Mouse (Mus musculus) olfactory bulb, adult 2 months (tissue): Measurements from ENCODE around the gene Zfp513.

Experiments
- CTCF ChIP-seq: fragments of 200-500 bp; IDR thresholded peaks from 2 replicates; pipeline ENCODE4 v1.5.1; 2012; ENCODE audit warnings: low read depth, mild to moderate bottlenecking, low read length, moderate library complexity; ENCODE audit not compliant: insufficient read depth
- POLR2A ChIP-seq: fragments of 200-500 bp; IDR thresholded peaks from 2 replicates; pipeline ENCODE4 v1.6.1; 2012; ENCODE audit warnings: mild to moderate bottlenecking, low read depth, low read length, moderate library complexity; ENCODE audit not compliant: insufficient read depth

DNA sequence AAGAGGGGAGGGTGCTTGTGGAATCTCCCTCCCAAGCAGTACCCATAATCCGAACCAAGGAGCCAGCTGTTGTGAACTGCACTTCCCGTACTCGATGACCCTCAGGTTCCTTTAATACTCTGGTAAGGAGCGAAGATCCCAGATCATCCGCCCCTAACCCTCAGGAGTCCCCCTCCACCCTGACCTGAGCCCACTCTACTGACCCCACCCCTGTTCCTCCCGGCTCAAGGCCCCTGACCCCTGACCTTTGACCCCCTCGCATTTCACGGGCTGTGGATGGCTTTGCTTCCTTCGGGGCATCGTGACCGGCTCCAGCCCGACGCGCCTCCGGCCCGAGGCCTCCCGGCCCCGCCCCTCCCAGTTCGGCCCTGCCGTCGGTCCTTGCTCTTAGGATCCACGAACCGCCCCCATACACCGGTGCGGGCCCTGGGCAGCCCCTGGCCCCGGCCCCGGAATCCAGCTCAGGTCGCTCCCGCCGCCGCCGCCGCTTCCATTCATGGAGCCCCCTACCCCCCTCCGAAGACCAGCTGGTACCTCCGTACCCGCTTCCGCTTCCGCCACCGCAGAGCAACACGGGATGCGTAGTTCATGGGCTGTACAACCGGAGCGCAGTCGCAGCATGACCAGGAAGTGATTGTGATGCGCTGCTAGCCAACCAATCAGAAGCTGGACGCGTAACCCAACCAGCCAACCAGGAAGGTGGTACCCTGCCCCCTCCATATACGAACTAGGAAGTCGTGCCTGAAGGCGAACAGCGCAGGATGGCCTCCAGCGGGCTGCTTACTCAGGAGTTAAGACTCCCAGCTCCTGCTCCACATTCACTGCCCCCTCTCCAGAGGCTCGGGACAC, at the start of gene Zfp513:
- TF ChIP-seq POLR2A: peak; percentile 56
- TF ChIP-seq CTCF: no peak
